Mouse (Mus musculus): ENCODE data around the gene Agbl3. TPM values are rescaled to one million over a fixed set of nuclear protein-coding genes. Genes with fewer than 3 reads are reported as not detected.

Agbl3 gene
- total RNA-seq, 1 experiment from 2014 or later = not detected

GRCm38 (mm10) chr6:34777981-34778668 lies 2.1 kb upstream of the Agbl3 start:
- no peak for ATAC-seq (replicated peaks; ENCODE audit: insufficient number of reproducible peaks, low FRiP score, low TSS enrichment, poor library complexity, severe bottlenecking)

GRCm38 (mm10) chr6:34780943-34781289 lies 684 bp downstream of the Agbl3 start:
- ATAC-seq (replicated peaks; ENCODE audit: insufficient number of reproducible peaks, low FRiP score, low TSS enrichment, poor library complexity, severe bottlenecking) = 0 out of 2 replicates have a peak, but pooled peaks have one; percentile 8

GRCm38 (mm10) chr6:34782493-34782892 lies 2.3 kb downstream of the Agbl3 start:
- no peak for ATAC-seq (replicated peaks; ENCODE audit: insufficient number of reproducible peaks, low FRiP score, low TSS enrichment, poor library complexity, severe bottlenecking)

GRCm38 (mm10) chr6:34796881-34797280 lies 16.6 kb downstream of the Agbl3 start:
- ATAC-seq (replicated peaks; ENCODE audit: insufficient number of reproducible peaks, low FRiP score, low TSS enrichment, poor library complexity, severe bottlenecking) = no peak

- no peak for ATAC-seq (replicated peaks; ENCODE audit: insufficient number of reproducible peaks, low FRiP score, low TSS enrichment, poor library complexity, severe bottlenecking)
These were observed 17.7 kb downstream of the Agbl3 start for GRCm38 (mm10) chr6:34797887-34798286.

- ATAC-seq (replicated peaks; ENCODE audit: insufficient number of reproducible peaks, low FRiP score, low TSS enrichment, poor library complexity, severe bottlenecking) = no peak
These were observed 25.4 kb downstream of the Agbl3 start for GRCm38 (mm10) chr6:34805582-34805981.

GRCm38 (mm10) chr6:34810651-34811050 lies 30.4 kb downstream of the Agbl3 start:
- ATAC-seq (replicated peaks; ENCODE audit: insufficient number of reproducible peaks, low FRiP score, low TSS enrichment, poor library complexity, severe bottlenecking) = no peak

GRCm38 (mm10) chr6:34824406-34824805 lies 44.2 kb downstream of the Agbl3 start:
- no peak for ATAC-seq (replicated peaks; ENCODE audit: insufficient number of reproducible peaks, low FRiP score, low TSS enrichment, poor library complexity, severe bottlenecking)

GRCm38 (mm10) chr6:34832352-34832751 lies 52.1 kb downstream of the Agbl3 start:
- ATAC-seq (replicated peaks; ENCODE audit: insufficient number of reproducible peaks, low FRiP score, low TSS enrichment, poor library complexity, severe bottlenecking) = no peak

- no peak for ATAC-seq (replicated peaks; ENCODE audit: insufficient number of reproducible peaks, low FRiP score, low TSS enrichment, poor library complexity, severe bottlenecking)
These were observed 81.4 kb downstream of the Agbl3 start for GRCm38 (mm10) chr6:34861546-34862053.

- peak; percentile 45 for ATAC-seq (replicated peaks; ENCODE audit: insufficient number of reproducible peaks, low FRiP score, low TSS enrichment, poor library complexity, severe bottlenecking)
These were observed 82.1 kb downstream of the Agbl3 start for GRCm38 (mm10) chr6:34862381-34862780.

GRCm38 (mm10) chr6:34862791-34863403 lies 82.7 kb downstream of the Agbl3 start, which contains the start of gene Tmem140:
Tmem140 (plus strand) TSS chr6:34863146.
- peak; percentile 67 for ATAC-seq (replicated peaks; ENCODE audit: insufficient number of reproducible peaks, low FRiP score, low TSS enrichment, poor library complexity, severe bottlenecking)

GRCm38 (mm10) chr6:34863786-34864514 lies 83.7 kb downstream of the Agbl3 start:
- no peak for ATAC-seq (replicated peaks; ENCODE audit: insufficient number of reproducible peaks, low FRiP score, low TSS enrichment, poor library complexity, severe bottlenecking)

GRCm38 (mm10) chr6:34865213-34865612 lies 85.0 kb downstream of the Agbl3 start:
- no peak for ATAC-seq (replicated peaks; ENCODE audit: insufficient number of reproducible peaks, low FRiP score, low TSS enrichment, poor library complexity, severe bottlenecking)

GRCm38 (mm10) chr6:34865711-34866593 lies 85.7 kb downstream of the Agbl3 start:
- no peak for ATAC-seq (replicated peaks; ENCODE audit: insufficient number of reproducible peaks, low FRiP score, low TSS enrichment, poor library complexity, severe bottlenecking)

- no peak for ATAC-seq (replicated peaks; ENCODE audit: insufficient number of reproducible peaks, low FRiP score, low TSS enrichment, poor library complexity, severe bottlenecking)
These were observed 86.6 kb downstream of the Agbl3 start for GRCm38 (mm10) chr6:34866786-34867185.

- no peak for ATAC-seq (replicated peaks; ENCODE audit: insufficient number of reproducible peaks, low FRiP score, low TSS enrichment, poor library complexity, severe bottlenecking)
These were observed 87.2 kb downstream of the Agbl3 start for GRCm38 (mm10) chr6:34867301-34867994.

- no peak for ATAC-seq (replicated peaks; ENCODE audit: insufficient number of reproducible peaks, low FRiP score, low TSS enrichment, poor library complexity, severe bottlenecking)
These were observed 87.7 kb downstream of the Agbl3 start for GRCm38 (mm10) chr6:34867995-34868350.

Data from monocyte, adult 5-6 weeks (primary cell).